Mouse (Mus musculus): ENCODE results near the gene Abi3. TPM values are rescaled to one million over a fixed set of nuclear protein-coding genes. Genes with fewer than 3 reads are reported as not detected.

Abi3 gene
- total RNA-seq, 2 experiments from 2014 or later, result 7.3 to 8.0 TPM

DNA sequence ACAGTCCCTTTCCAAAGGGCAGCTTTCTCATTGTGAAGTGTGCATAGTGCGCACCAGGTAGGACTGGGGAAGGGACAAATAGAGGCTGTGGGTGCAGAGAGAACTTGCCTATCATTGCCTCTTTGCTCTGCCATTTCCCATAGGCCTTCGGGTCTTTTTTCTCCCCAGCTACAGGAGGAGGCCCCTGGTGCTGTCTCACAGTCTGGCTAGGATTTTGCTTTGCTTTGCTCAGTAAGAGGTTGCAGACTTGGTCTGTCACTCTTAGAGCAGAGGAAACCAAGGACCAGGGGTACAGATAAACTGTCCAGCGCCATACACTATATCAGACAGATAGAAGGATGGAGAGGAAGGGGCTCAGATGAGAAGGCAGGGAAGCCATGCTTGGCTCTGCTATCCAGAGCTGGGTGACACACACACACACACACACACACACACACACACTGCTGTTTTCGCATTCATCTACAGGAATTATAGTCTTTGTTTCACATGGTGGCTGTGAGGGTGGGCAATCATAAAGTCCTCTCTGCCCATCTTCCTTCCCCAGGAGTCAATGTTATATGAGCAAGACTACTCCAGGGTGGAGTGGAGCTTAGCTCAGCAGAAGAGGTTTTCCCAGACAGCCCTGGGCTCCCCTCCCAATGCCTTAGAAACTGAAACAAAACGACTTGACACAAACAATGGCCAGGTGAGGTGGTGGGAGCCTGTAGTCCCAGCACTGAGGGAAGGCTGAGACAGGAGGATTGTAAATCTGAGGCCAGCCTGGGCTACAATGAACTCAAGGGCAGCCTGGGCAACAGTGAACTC lies 1.4 kb downstream of the Abi3 start:
- DNase-seq (ENCODE audit: low spot score in 2 of 2), result no peak

DNA sequence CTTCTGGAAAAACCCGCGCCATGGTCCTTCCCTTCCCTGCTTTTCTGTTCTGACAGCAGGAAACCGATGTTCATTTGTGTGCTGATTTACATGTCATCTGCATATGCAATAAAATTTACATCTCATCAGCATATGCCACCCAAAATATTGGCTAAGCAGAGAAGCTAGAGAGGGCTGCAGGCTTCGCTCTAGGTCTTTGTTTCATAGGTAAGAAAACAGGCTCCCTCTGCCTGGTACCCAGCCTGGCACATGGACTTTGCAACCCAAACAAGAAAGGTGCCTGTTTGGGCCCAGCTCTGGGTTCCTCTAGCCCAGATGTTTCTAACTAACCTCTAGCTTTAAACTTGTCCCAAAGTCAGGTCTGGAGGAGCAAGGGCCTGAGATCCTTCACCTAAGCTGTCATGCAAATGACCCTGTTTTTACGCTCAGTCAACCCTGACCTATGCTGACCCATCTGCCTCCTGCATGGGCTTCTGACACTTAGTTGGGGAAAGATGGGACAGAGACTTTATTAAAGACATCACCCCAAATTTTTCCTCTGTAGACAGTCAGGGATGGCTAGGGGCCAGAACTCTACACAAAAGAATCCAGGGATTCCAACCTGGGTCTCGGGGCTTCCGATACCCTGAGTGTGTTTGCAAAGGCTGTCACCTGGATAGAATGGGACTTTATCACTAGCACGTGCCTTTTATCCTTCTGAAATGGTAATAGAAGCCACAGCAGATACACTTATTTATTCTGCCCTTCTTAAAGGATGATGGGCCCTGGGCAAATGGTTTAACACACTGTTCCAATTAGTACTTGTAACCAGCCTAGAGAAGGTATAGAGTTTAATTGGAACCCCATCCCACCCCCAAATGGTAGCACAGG lies 3.0 kb downstream of the Abi3 start:
- no peak for DNase-seq (ENCODE audit: low spot score in 2 of 2)

DNA sequence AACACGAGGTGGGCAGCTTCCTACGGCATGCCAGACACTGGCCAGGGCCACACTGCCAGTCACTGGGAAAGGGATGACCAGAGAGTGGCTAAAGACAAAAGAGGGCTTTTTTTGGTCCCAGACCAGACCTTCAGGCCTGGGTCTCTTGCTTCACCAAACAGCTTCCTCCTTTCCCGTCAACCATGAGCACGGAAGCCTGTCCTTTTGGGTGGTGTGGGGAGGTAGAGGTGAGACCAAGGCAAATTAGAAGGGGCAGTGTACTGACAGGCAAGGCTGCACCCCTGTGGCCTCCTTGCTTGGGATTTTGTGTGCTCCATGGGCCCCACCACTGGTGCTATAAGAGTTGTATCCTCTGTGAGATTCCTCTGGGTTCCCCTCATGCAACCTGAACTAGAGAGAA lies 3.7 kb downstream of the Abi3 start:
- no peak for DNase-seq (ENCODE audit: low spot score in 2 of 2)

DNA sequence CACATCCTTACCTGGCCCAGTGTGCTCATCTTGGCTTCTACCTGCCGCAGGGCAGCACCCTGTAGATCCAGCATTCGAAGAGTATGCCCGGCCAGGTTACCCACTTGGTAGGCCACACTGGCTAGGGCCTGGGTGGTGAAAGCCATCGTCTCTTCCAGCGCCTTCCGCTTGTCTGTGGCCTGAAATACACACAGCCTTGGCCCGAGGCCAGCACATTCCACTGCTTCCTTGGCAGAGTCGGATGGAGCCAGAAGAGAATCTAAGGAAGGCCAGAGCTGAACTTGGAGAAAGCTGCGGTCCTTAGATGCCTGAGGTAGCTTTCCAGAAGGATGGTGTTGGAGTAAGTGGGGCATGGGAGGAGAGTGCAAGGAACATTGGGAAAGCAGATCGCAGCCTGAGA lies 5.2 kb downstream of the Abi3 start, which contains the start of gene Gngt2:
TSS of gene Gngt2 (plus strand) at position 158 of the 400 bp plus-strand sequence.
- DNase-seq (ENCODE audit: low spot score in 2 of 2), result peak; percentile 43 to 46

DNA sequence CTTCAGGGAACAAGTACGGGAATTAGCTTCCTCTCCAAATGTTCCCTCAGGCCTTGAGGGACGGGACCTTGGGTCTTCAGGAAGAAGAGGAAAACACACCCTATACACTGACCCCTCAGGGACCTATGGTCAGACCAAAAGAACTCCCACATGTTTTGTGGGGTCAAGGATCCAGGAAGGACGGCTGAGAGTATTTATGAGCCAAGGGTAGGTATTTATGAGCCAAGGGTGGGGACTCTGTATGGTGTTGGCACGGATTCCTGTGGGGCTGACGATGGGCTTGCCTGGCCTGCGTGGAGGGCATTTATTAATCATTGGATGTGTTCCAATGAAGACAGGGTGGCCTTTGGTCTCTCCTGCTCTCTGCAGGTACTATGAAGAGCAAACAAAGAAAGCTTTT lies 5.8 kb downstream of the Abi3 start:
- no peak for DNase-seq (ENCODE audit: low spot score in 2 of 2)

DNA sequence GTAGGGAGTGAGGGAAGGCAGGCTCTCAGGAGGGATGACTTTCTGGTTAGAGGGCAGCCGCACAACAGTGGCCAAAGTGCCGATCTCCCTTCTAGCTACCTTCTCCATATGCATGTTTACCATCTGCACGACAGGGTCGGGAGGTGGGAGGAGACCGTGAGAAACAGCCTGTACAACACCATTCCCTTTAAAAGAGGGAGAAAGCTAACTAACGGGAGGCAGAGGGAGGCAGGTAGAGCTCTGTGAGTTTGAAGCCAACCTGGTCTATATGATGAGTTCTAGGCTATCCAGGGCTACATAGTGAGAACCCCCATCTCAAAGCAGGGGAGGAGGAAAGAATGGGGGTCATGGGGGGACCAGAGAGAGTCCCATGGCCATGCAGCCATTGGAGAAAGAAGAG lies 6.4 kb downstream of the Abi3 start:
- DNase-seq (ENCODE audit: low spot score in 2 of 2), result no peak

DNA sequence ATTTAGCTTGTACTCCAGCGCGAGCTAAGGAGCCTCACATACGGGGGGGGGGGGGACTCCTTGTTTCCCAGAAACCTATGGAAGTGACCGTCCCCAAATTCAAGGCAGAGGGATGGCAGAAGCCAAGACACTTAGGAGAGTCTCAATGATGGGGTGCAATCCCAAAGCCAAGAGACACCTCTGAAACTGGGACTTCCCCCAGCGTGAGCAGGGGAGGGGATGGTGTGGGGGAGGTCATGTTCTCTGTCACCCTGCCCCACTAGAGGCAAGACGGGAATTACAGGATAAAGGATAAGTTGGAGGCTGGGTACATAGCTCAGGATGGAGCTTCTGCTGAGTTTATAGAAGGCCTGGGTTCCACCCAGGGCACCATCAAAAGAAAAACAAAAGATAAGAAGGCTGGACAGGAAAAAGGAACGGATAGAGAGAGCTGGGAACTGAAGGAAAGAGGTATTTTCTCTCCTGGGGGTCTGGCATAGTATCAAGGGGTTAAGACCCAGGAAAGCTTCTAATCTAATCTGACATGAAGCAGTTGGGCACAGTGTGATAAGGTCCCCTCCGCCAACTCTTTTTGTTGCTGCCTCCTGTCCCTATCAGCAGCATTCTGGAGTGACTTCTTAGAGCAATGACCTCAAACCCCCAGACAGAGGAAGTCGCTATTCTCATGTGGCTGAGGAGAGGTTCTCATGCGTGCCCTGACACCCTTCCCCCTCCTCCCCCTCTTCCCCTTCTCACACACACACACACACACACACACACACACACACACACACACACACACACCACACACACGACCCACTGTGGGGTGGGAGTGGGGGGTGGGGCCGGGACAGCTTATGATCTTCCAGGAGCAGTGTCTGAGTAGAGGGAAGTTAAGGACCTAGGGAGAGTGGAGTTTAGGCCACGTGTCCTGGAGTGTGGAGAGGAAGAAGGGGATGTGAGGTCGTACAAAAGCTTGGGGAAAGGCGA lies 7.2 kb downstream of the Abi3 start:
- no peak for DNase-seq (ENCODE audit: low spot score in 2 of 2)

DNA sequence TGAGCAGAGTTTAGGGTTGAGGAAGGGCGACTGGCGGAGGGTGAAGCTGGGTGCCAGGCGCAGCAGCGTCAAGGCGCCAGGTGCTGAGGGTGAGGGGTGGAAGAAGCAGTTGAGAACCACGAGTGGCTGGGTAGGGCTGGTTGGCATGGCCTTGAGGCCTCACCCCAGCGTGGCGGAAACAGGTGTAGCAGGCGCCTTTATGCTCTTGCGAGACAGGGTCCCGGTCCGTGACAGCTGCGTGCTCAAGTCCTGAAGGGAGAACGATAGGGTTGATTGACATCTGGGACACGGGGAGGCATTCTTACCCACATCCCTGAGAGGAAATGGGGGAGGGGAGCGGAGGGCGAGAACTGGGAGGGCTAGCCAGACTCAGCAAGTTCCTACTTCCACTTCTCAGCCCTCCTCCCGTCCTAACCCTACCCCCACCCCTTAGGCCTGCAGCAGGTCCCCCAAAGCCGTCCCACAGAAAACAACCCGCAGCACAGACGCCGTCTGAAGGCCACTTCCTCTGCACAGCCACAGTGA lies 8.1 kb downstream of the Abi3 start:
- DNase-seq (ENCODE audit: low spot score in 2 of 2), result no peak

DNA sequence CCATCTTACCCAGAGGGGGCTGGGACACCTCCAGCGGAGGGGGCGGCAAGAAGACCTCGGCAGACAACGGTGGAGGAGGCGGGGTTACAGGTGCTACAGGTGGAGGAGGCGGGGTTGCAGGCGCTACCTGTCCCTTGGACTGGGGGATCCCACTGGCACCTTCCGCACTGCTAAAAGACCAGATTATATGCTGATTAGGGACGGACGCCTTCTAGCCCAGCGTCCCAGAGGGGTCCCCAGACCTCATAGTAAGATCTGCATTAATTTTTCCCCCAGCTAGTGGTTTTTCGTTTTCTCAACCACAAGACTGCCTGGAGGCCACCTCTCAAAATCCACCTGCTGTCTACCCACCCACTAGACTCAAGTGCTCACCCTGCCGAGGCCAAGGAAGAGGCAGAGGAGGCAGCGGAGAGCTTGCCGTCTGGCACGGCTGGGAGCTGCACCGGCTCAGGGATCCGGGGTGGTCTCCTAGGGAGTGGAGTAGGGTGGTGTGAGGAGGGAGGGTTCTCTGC lies 8.6 kb downstream of the Abi3 start:
- no peak for DNase-seq (ENCODE audit: low spot score in 2 of 2)

DNA sequence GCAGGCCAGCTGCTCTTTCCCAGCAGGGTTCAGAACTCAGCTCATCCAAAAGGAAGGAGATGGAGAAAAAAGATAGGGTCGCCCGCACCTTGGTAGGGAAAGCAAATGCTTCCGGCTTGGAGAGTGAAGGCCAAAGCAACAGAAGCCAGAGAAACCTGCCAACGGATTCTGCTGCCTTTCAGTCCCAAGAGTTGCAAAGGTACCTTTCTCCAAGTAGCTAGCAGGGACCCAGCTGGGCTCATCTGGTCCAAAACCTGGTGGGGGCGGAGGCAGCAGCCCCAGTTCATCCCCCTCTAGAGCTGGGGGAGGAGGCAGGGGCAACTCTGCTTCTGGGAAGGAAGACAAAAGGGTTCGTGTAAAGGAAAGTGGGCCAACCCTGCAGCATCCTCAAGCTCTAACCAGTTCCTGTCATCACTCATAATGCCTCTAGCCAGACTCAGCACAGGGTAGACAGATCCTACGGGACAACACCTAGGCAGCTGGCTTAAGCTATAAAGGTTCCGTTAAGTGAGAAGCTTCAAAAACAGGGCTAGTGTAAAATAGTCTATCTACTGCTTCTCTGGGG lies 9.2 kb downstream of the Abi3 start:
- DNase-seq (ENCODE audit: low spot score in 2 of 2), result no peak

DNA sequence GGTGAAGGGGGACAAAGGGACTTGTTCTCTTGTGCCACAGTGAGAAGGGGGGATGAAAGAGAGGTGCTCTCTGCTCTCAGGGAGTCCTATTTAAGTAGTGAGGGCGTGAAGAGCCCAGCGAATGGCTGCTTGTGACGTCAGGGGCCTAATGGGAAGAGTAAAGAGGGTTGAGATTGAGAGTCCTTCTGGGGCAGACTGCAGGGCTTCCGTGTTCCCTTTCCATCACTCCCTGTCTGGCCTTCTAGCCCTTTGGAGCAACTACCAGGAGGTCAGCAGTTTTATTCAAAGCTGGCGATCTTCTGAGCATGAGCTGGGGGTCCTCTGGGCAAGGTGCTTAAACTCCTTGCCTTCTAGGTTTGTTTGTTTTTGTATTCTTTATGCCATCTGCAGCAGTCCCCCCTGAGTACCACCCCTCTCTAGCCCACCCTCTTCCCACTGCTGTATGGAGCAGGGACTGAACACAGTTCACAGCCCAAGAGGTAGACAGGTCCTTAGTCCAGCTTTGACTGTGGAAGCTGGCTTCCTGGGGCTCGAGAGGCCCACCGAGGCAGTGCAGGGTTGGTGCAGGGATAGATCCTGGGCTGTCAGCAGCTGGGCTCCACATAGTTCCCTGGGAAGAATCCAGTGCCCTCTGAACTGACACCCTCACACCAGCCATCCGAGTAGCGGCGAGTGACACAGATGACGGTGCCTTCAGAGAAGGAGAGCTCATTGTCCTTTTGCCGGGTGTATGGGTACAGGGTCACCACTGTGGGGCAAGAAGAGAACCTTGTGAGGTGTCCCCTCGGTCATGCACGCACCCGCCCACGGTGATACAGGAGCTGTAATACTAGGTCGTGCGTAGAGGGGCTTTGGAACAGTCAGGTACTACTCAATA lies 9.9 kb downstream of the Abi3 start:
- no peak for DNase-seq (ENCODE audit: low spot score in 2 of 2)

DNA sequence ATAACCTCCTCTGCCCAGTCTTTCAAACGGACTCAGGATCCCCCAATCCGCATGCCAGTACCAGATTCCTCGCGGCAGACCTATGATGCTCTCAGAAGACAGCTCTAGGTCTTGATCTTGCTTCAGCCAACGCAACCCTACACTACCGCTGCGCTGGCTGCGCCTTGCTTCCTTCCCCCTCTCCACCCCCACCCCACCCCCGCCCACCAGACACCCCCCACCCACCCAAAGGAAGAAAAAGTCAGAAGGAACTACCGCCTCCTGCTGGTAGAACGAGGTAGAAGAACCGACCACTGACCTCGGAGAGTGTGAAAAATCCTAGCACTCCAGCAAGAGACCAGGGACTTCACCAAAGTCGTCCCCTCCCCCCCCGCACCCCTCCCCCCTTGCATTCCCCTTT lies 10.6 kb downstream of the Abi3 start:
- no peak for DNase-seq (ENCODE audit: low spot score in 2 of 2)

DNA sequence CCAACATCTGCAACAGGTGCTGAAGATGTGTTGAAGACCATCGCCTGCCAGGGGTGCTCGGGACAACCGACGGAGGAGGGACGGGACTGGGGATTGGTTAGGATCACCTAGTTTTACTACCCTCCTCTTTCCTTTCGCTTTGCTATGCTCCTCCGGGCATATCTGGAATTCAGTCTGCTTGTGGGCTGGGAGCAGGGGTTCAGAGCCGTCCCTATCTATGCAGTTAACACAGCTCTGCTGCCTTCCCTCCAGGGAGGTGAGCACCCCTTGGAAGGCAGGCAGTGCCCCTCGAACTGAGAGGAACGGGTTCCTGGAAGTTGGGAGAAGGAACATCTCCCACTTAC lies 11.0 kb downstream of the Abi3 start:
- DNase-seq (ENCODE audit: low spot score in 2 of 2), result no peak

DNA sequence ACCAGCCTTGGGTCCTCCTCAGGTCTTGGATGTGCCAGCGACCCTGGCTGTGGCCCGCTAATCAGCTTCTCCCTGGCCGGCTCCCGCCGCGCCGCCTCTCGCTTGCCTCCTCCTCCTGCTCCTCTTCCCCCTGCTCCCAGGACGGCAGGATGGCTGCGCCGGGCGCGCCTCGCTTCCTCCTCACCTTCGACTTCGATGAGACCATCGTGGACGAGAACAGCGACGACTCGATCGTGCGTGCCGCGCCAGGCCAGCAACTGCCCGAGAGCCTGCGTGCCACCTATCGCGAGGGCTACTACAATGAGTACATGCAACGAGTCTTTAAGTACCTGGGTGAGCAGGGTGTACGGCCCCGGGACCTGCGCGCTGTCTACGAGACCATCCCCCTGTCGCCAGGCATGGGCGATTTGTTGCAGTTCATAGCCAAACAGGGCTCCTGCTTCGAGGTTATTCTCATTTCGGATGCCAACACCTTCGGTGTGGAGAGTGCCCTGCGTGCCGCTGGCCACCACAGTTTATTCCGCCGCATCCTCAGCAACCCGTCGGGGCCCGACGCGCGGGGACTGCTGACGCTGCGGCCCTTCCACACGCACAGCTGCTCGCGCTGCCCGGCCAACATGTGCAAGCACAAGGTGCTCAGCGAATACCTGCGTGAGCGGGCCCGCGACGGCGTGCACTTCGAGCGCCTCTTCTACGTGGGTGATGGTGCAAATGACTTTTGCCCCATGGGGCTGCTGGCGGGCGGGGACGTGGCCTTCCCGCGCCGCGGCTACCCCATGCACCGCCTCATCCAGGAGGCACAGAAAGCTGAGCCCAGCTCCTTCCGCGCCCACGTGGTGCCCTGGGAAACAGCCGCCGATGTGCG lies 11.6 kb downstream of the Abi3 start:
- no peak for DNase-seq (ENCODE audit: low spot score in 2 of 2)

DNA sequence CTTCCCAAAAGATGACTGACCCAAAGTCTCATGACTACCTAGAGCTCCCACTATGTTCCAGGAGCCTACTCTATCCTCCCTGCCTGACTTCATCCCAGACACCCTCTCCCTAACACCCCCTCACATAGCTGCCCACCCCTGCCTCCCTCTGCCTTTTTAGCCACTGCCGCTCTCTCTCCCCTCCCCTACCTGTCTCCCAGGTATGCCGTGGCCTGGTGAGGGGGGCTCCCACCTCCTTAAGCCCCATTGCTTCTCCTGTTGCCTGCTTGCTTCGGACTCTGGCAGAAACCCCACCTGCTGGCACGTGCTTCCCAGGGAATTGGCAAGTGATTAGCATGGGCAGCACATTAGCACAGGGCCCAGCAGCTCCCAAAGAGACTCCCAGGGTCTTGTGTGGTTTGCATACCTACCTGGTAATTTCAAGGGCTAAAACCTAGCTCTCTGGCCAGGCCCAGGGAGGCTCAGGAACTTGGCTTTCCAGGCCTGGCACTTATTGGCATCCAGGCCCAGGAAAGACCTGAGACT lies 12.7 kb downstream of the Abi3 start:
- no peak for DNase-seq (ENCODE audit: low spot score in 2 of 2)

DNA sequence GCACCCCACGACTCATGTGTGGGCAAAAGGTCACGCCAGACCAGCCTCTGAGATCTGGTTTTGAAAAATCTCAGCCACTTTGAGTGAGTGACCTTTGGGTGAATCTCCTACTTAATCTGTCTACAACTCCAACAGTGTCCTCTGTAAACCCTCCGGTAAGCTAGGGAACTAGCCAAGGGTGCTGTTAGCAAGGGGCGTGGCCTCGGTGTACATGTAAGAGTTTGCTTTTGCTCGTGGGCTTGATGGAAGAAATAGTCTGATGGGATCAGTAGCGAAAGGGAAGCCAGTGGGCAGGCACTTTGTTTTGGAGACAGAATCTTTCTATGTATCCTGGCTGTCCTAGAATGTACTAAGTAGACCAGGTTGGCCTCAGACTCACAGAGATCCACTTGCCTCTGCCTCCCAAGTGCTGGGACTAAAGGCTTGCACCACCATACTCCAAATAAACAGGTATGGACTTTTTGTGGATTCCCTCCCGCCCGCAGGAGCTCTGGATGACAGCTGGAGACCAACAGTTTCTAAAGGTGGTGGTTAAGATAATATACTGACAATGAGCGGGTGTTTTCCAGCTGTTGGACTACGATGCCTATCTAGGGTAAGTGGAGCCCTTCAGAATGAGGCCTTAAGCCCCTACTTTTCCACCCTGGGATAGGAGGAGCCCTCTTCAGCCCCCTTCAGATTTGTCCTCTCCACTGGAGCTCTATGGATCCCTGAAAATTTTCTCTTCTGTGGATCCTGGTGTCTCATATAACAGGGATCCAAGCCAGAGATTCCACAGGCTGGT lies 13.9 kb downstream of the Abi3 start:
- no peak for DNase-seq (ENCODE audit: low spot score in 2 of 2)

DNA sequence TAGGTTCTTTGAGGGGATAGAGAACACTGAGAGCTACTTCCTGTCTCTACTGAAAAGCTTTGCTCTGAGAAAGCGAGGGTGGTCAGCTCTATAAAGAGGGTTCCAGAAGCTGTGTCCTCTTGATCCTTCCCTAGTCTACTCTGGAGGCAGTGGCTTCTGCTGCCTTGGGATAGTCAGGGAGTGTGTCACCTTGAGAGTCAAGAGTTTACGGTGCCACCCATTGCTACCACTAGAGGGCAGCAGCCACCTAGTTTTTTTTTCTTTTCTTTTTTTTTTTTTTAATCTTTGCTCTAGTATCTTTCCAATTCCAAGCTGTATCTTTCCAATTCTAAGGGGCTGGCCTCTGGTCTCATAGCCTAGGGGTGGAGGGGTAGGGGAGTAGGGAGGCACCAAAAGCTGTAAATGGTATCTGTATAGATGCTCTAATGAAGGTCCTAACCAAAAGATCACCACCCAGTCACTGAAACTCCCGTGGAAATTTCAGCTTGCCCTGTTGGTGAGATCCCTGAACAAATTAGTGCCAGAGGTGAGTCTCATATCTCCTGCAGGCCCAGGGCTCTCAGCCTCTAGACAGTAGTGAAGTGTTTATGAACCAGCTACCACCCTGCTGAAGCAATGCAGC lies 14.7 kb downstream of the Abi3 start:
- DNase-seq (ENCODE audit: low spot score in 2 of 2), result peak; percentile 63 to 73
